Mouse (Mus musculus) brain, embryonic 14.5 days (tissue): ENCODE measurements around the gene Olfr125.

Source experiments
- CTCF ChIP-seq: fragments of 200-500 bp; IDR thresholded peaks from 2 replicates; pipeline ENCODE4 v1.5.1; 2012; ENCODE audit warnings: inconsistent platforms, mild to moderate bottlenecking, moderate library complexity, borderline replicate concordance; ENCODE audit not compliant: insufficient read depth, insufficient read length; ENCODE audit errors: extremely low read depth
- POLR2A ChIP-seq: fragments of 200-500 bp; IDR thresholded peaks from 2 replicates; pipeline ENCODE4 v1.6.1; 2012; ENCODE audit warnings: mild to moderate bottlenecking, inconsistent platforms, borderline replicate concordance; ENCODE audit not compliant: poor library complexity, insufficient read depth, insufficient read length, severe bottlenecking; ENCODE audit errors: extremely low read depth

DNA sequence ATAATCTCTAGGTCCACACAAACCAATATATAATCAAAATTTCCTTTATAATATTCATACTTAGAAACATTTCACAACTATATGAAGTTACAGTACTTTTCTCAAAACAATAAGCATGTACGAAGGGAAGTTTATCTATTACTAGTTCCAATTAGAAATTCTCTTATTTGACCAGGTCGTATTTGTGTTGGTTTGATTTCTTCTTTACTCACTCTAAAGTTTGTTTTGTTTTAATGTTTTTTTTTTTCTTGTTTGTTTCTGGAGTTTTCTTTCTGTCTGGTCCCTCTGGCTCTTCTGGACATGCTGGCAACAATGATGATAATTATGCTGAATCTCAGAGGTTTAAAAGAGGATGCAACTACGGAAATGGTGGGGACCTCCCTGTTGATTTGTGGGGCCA, 33.2 kb upstream of the Olfr125 start, which contains the start of gene Olfr124:
- TF ChIP-seq POLR2A (no peak), CTCF (no peak)
